Mouse (Mus musculus) embryonic facial prominence, embryonic 14.5 days (tissue): ENCODE data around the gene Gm20721. TPM values are rescaled to one million over a fixed set of nuclear protein-coding genes. Genes with fewer than 3 reads are reported as not detected.
"Not testable (repeated sequence)": the region's sequence is repeated elsewhere in the genome, so short reads cannot be mapped to it uniquely, and the experiment has no call there.

Experiments
- ATAC-seq: fragments of 200-750 bp; cut with Nextera tagmentation; 2 replicates; pipeline ENCODE4 v1.8.0; 2017; ENCODE audit warnings: low read depth, moderate number of reproducible peaks, moderate TSS enrichment
- DNase-seq: peaks from one replicate; pipeline ENCODE4 v3.0.0-alpha.2; 2015; ENCODE audit warnings: low spot score
- H3K27ac ChIP-seq: fragments of 300-500 bp; sonication (generic); replicated peaks from 2 replicates; pipeline ENCODE4 v1.5.1; 2014; ENCODE audit warnings: low read depth, mild to moderate bottlenecking, low read length, moderate library complexity
- H3K27me3 ChIP-seq: fragments of 300-500 bp; sonication (generic); replicated peaks from 2 replicates; pipeline ENCODE4 v1.6.1; 2014; ENCODE audit warnings: low read length; ENCODE audit not compliant: control insufficient read depth, insufficient read depth
- H3K36me3 ChIP-seq: fragments of 300-500 bp; sonication (generic); 2 replicates; pipeline ENCODE4 v1.6.1; 2014; ENCODE audit warnings: low read length, mixed read lengths; ENCODE audit not compliant: control insufficient read depth, insufficient read depth
- H3K4me1 ChIP-seq: fragments of 300-500 bp; sonication (generic); 2 replicates; pipeline ENCODE4 v1.6.1; 2014; ENCODE audit warnings: antibody characterized with exemption, low read length; ENCODE audit not compliant: control insufficient read depth, insufficient read depth
- H3K4me2 ChIP-seq: fragments of 300-500 bp; sonication (generic); 2 replicates; pipeline ENCODE4 v1.6.1; 2014; ENCODE audit warnings: low read depth, mild to moderate bottlenecking, low read length, moderate library complexity, mixed read lengths
- H3K4me3 ChIP-seq: fragments of 300-500 bp; sonication (generic); 2 replicates; pipeline ENCODE4 v1.5.1; 2014; ENCODE audit warnings: low read depth, mild to moderate bottlenecking, low read length
- H3K9ac ChIP-seq: fragments of 300-500 bp; sonication (generic); 2 replicates; pipeline ENCODE4 v1.6.1; 2014; ENCODE audit warnings: low read depth, mild to moderate bottlenecking, low read length, moderate library complexity, mixed read lengths
- H3K9me3 ChIP-seq: fragments of 300-500 bp; sonication (generic); 2 replicates; pipeline ENCODE4 v1.6.1; 2016; ENCODE audit warnings: low read length; ENCODE audit not compliant: control insufficient read depth
- WGBS: fragments of 180-500 bp; shearing (Covaris S2); extraction: QIAGEN DNeasy Blood & Tissue Kit; methylation state at CpG from one replicate; pipeline ENCODE4 v1.1.7; 2014; 5-methylcytosine and 5-hydroxymethylcytosine counted together
- polyA plus RNA-seq: library from polyadenylated mRNA; unstranded; fragments of >200 nt; fragmentation: Nextera tagmentation; extraction: Ambion mirVana; gene quantifications from 2 replicates; pipeline ENCODE4 v1.2.1, GENCODE M21; 2014

Gene Gm20721
- polyA plus RNA-seq: 15.1 and 18.1 TPM in 2 replicates

DNA sequence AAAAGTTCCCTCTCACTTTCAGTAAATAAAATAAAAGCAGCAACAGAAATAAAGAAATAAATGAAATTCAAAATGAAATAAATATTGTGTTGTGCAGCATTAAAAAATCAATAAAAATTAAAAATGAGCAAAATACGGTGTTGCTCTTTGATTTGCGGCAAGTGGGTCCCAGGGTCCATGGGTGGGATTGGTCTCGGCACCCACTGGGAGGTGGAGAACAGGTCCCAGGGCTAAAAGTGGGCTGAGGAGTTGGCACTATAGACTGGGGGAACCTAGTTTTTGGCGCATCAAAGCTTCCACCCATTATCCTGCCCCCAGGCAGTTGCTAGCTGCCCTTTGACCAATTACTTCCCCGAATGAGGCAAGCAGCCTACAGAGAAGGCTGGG is at the start of gene Gm20721:
TSS of gene Gm20721 (minus strand) at position 101 of the 387 bp plus-strand sequence.
- 89% methylated on average over 5 of the region's 5 CpGs for WGBS
- Histone ChIP-seq H3K36me3 (peaks cover 58% of the 10 kb centered on the region), H3K27ac (no peak within 1 kb of the TSS)

GRCm38 (mm10) chr2:174393383-174393782 is 46.9 kb upstream of the Gm20721 start:
- Histone ChIP-seq H3K27me3 (no peaks in the 10 kb centered on the region), H3K4me3 (no peak overlapping the region), H3K4me2 (no peak overlapping the region), H3K9ac (no peak overlapping the region), H3K4me1 (no peaks in the 10 kb centered on the region), H3K9me3 (peaks cover 14% of the 10 kb centered on the region), H3K36me3 (no peaks in the 10 kb centered on the region), H3K27ac (no peak overlapping the region)
- no peak for ATAC-seq
- no peak for DNase-seq
- WGBS: 81% methylated on average over 5 of the region's 5 CpGs

More for the DNA sequence above, at the start of gene Gm20721:
- ATAC-seq: no peak
- H3K4me1 ChIP-seq: peaks cover 32% of the 10 kb centered on the region
- H3K4me3 ChIP-seq: no peak within 1 kb of the TSS
- no peak for DNase-seq
- H3K4me2 ChIP-seq: no peak within 1 kb of the TSS
- H3K9me3 ChIP-seq: no peaks in the 10 kb centered on the region
- no peak within 1 kb of the TSS for H3K9ac ChIP-seq
- H3K27me3 ChIP-seq: no peaks in the 10 kb centered on the region

DNA sequence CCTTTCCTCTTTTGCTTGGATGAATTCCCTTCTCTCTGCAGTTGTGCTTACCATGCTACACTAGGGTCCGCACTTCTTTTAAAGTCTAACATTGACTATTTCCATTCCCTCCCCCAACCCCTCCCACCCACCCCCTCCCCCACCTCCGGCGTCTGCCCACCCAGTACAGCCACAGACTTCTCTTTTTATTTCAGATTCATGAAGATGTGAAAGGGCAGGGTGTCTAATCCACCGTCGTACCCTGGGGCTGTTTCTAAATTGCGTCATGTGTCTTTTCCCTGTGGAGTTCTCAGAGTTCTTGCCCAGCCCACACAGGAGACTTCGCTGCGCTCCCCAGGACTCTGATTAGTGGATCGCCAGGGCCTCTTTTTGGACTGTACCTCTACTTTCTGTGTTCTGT is 46.0 kb upstream of the Gm20721 start:
- Histone ChIP-seq H3K4me1 (no peaks in the 10 kb centered on the region), H3K9ac (no peak overlapping the region), H3K4me3 (no peak overlapping the region), H3K27me3 (no peaks in the 10 kb centered on the region), H3K36me3 (no peaks in the 10 kb centered on the region), H3K4me2 (no peak overlapping the region), H3K9me3 (peaks cover 14% of the 10 kb centered on the region), H3K27ac (no peak overlapping the region)
- DNase-seq (no peak), ATAC-seq (no peak)
- WGBS: 49% methylated on average over 9 of the region's 9 CpGs

DNA sequence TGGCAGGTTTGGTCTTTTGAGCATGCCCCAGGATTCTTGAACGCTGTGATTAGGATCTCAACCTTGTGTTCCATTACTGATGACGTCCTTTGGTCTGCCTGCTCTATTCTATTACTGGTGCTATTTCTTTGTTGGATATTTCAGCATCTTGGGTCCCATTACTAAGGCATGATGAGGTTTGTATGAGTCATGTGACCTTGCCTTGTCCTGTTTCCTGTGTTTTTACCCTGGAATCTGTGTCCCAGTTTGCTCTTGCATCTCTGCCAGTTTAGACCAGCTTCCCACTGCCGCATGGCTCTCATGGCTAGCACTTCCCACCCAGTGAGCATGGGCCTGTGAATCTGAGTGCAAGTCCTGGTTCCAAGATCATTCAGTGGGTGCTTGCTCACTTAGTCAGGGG is 45.4 kb upstream of the Gm20721 start:
- no peak overlapping the region for H3K9ac ChIP-seq
- H3K4me1 ChIP-seq: no peaks in the 10 kb centered on the region
- H3K4me2 ChIP-seq: no peak overlapping the region
- WGBS: 78% methylated on average over 3 of the region's 3 CpGs
- no peak overlapping the region for H3K4me3 ChIP-seq
- ATAC-seq (no peak), DNase-seq (no peak)
- H3K9me3 ChIP-seq: peaks cover 14% of the 10 kb centered on the region
- H3K27ac ChIP-seq: no peak overlapping the region
- no peaks in the 10 kb centered on the region for H3K27me3 ChIP-seq
- H3K36me3 ChIP-seq: no peaks in the 10 kb centered on the region

DNA sequence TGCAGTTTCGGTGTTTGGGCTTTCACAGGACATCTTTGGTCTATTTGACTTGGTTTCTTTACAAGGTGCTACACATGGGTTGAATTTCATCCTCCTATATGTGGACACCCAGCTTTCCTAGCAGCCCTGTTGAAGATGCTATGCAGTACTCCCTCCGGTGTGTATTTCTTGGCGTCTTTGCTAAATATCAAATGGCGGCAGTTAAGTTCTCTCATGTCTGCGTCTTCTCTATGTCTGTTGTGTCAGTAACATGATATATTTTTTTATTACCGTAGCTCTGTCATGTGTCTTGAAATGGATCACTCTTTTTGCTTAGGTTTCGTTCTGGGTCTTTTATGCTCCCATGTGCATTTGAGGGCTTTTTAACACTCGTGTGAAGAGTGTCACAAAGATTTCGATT is 34.5 kb upstream of the Gm20721 start:
- Histone ChIP-seq H3K27me3 (no peaks in the 10 kb centered on the region), H3K27ac (no peak overlapping the region), H3K9me3 (no peaks in the 10 kb centered on the region), H3K4me3 (no peak overlapping the region), H3K4me1 (no peaks in the 10 kb centered on the region), H3K4me2 (no peak overlapping the region), H3K36me3 (no peaks in the 10 kb centered on the region), H3K9ac (no peak overlapping the region)
- DNase-seq (no peak), ATAC-seq (no peak)
- 73% methylated on average over 9 of the region's 9 CpGs for WGBS

DNA sequence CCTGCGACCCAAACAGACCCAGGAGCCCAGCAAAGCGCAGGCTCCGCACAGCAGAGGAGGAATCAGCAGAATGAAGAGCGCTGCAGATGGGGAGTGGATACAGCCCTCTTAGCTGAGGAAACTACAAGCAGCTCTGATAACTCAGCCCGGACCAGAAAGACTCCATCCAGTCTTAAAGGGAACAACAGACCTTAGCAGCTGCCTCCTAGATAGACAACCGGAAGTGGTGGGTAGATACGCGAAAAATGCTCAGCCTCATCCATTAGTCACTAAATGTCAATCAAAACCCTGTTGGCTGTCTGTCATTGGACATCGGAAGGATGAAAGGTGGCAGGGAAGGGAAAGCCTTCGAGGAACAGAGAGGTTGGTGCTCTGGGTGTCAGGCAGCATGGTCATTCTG is 20.1 kb upstream of the Gm20721 start:
- Histone ChIP-seq H3K27ac (no peak overlapping the region), H3K4me1 (no peaks in the 10 kb centered on the region), H3K36me3 (no peaks in the 10 kb centered on the region), H3K9ac (no peak overlapping the region), H3K9me3 (no peaks in the 10 kb centered on the region), H3K27me3 (no peaks in the 10 kb centered on the region), H3K4me2 (no peak overlapping the region), H3K4me3 (no peak overlapping the region)
- DNase-seq: no peak
- no peak for ATAC-seq
- 88% methylated on average over 10 of the region's 10 CpGs for WGBS

DNA sequence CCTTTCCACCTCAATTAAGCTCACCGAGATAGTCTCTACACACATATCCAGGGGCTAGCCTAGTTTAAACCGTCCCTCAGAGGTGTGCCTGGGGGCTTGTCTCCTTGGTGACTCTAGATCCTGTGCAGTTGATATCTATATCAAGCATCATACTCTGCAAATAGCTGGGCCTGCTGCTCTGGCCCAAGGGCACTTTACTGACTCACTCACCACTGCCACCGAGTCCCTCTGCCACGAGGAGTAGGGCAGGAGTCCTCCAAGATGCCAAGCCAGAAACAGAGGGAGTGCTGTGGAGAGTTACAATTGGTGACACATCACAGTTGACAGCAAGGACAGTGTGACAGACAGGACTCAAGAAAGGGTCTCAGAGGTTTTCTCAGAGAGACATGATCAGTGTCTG is 13.1 kb upstream of the Gm20721 start:
- no peak for ATAC-seq
- DNase-seq: no peak
- no peak overlapping the region for H3K4me3 ChIP-seq

DNA sequence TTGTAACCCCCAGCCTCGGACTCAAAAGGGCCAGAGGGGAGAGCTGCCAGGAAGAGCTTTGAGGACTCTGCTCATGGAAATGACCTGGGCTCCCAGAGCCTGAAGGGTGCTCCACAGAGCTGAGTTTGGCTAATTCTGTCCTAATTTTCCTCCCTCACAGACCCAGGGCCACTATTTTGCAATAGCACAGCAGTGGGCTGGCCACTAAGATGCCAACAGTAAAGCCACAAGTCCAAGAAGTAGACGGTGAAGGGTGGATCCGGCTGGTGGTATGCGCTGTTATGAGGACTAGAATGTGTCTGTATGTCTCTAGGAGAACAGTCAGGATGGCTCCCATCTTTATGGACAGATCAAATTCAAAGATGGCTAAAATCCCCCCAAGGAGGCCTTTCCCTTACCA is 12.0 kb upstream of the Gm20721 start:
- H3K9ac ChIP-seq: no peak overlapping the region
- H3K27ac ChIP-seq: no peak overlapping the region
- ATAC-seq (no peak), DNase-seq (no peak)
- 94% methylated on average over 4 of the region's 4 CpGs for WGBS
- H3K4me2 ChIP-seq: no peak overlapping the region
- no peaks in the 10 kb centered on the region for H3K27me3 ChIP-seq
- no peaks in the 10 kb centered on the region for H3K36me3 ChIP-seq
- H3K4me3 ChIP-seq: no peak overlapping the region
- H3K9me3 ChIP-seq: peaks cover 4% of the 10 kb centered on the region; the same call in 1 of the 2 replicates
- no peaks in the 10 kb centered on the region for H3K4me1 ChIP-seq

More for the DNA sequence above, 13.1 kb upstream of the Gm20721 start:
- H3K27ac ChIP-seq: no peak overlapping the region
- H3K9ac ChIP-seq: no peak overlapping the region
- H3K4me2 ChIP-seq: no peak overlapping the region
- no peaks in the 10 kb centered on the region for H3K9me3 ChIP-seq
- H3K4me1 ChIP-seq: no peaks in the 10 kb centered on the region
- 77% methylated on average over 4 of the region's 4 CpGs for WGBS
- no peaks in the 10 kb centered on the region for H3K27me3 ChIP-seq
- no peaks in the 10 kb centered on the region for H3K36me3 ChIP-seq

GRCm38 (mm10) chr2:174346999-174347668 is 622 bp upstream of the Gm20721 start:
- 94% methylated on average over 2 of the region's 2 CpGs for WGBS
- DNase-seq: not testable (repeated sequence)

More at GRCm38 (mm10) chr2:174346999-174347668, 622 bp upstream of the Gm20721 start:
- H3K4me3 ChIP-seq, ATAC-seq, H3K27ac ChIP-seq, H3K4me2 ChIP-seq, H3K9ac ChIP-seq, H3K9me3 ChIP-seq, H3K27me3 ChIP-seq: not testable (repeated sequence)
- Histone ChIP-seq H3K4me1 (peaks cover 27% of the 10 kb centered on the region), H3K36me3 (peaks cover 53% of the 10 kb centered on the region)
